Comparison of ENCODE assay signal across 23 mouse cellular contexts in the genomic region with DNA sequence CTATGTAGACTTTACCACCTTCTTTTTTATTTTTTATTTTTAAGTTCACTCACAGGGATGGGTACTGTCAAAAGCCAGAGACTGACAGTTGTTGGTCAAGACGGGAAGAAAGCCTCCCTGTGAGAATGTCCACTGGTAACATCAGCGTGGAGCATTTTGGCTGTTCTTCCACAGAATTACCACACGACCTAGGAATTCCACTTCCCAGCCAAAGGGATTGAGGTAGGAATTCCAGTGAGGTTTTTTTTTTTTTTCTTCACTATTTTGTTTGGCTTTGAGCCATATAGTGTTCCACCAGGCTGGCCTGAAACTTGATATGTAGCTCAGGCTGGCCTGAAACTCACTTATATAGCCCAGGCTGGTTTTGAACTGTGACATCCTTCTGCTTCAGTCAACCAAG. TPM values are rescaled to one million over a fixed set of nuclear protein-coding genes. Genes with fewer than 3 reads are reported as not detected.
A peak's percentile ranks its signal among the peaks of the same experiment; 100 is the strongest.
DNase-seq lines count a peak whose midpoint lies in the region; ATAC-seq and TF ChIP-seq lines count a peak whose summit lies in the region.
"Had no signal": no experiment of that assay in that cellular context is flagged by ENCODE, and none has a peak within 500 bp of the region (broad histone marks: within the 10 kb centered on the region; RNA-seq: fewer than 3 reads in every experiment).

No protein-coding gene starts in this region.

- no peaks in the 10 kb centered on the region for H3K9me3 ChIP-seq in heart, embryonic 16.5 days (replicated peaks; ENCODE audit: control insufficient read depth, low read length)
- H3K9me3 ChIP-seq: megakaryocyte, embryonic 14.5 days; neural tube, embryonic 15.5 days had no signal

- H3K4me2 ChIP-seq in heart, embryonic 16.5 days (ENCODE audit: low read depth, low read length) = no peak overlapping the region
- H3K4me2 ChIP-seq: liver, embryonic 11.5 days; neural tube, embryonic 15.5 days had no signal

- ATAC-seq in heart, embryonic 16.5 days (replicated peaks; ENCODE audit: extremely low read depth, insufficient read depth, low FRiP score) = no peak
- ATAC-seq: activated CD4-positive, CD25-positive, alpha-beta regulatory T cell, adult 4 months; hindbrain, embryonic 16.5 days had no signal

- peaks cover 2% of the 10 kb centered on the region; the same call in 1 of the 2 replicates for H3K4me1 ChIP-seq in lung, adult 2 months (ENCODE audit: control insufficient read depth, insufficient read depth, low read length)
- peaks cover 13% of the 10 kb centered on the region for H3K4me1 ChIP-seq in heart, embryonic 16.5 days (ENCODE audit: control insufficient read depth, insufficient read depth, low read length)

- intact Hi-C loops in gastrocnemius, adult 2 months (cut with DNase I) = no loop called here

- no peak for TF ChIP-seq CTCF in gastrocnemius, adult 2 months (IDR thresholded peaks at IDR 0.05)
- TF ChIP-seq CTCF in lung, adult 2 months (IDR thresholded peaks at IDR 0.05; ENCODE audit: insufficient read depth, low read length) = no peak

- peak; percentile 36 for DNase-seq in gastrocnemius, adult 2 months
- no peak for DNase-seq in gastrocnemius, postnatal 25 days
- DNase-seq in lung, adult 18-20 months = peak; percentile 24 to 50
- DNase-seq in lung, adult 2 months = no peak
- DNase-seq in lung, postnatal 36 days = peak; percentile 56
- no peak for DNase-seq in embryo, embryonic 10 days (ENCODE audit: low spot score)
- no peak for DNase-seq in embryo, embryonic 10.5 days (ENCODE audit: low spot score)
- DNase-seq: B cell, adult 2 months; cerebellum, adult 2 months; embryo, embryonic 11 days; right cerebral cortex, adult 18-20 months had no signal

- no peaks in the 10 kb centered on the region for H3K27me3 ChIP-seq in heart, embryonic 16.5 days (ENCODE audit: control insufficient read depth, insufficient read depth, low read length)
- H3K27me3 ChIP-seq: megakaryocyte, embryonic 14.5 days; neural tube, embryonic 15.5 days had no signal

- no peak overlapping the region for H3K9ac ChIP-seq in heart, embryonic 16.5 days (ENCODE audit: low read length)
- H3K9ac ChIP-seq: neural tube, embryonic 15.5 days had no signal

- no peaks in the 10 kb centered on the region for H3K36me3 ChIP-seq in heart, embryonic 16.5 days (ENCODE audit: control insufficient read depth, insufficient read depth)
- H3K36me3 ChIP-seq: neural tube, embryonic 15.5 days had no signal

- H3K4me3 ChIP-seq in gastrocnemius, adult 2 months = no peak overlapping the region
- H3K4me3 ChIP-seq in lung, adult 2 months (replicated peaks; ENCODE audit: extremely low read depth, low read depth, low read length) = no peak overlapping the region
- H3K4me3 ChIP-seq in heart, embryonic 16.5 days (ENCODE audit: low read length) = no peak overlapping the region
- H3K4me3 ChIP-seq: megakaryocyte, embryonic 14.5 days; neural tube, embryonic 15.5 days had no signal

- TF ChIP-seq POLR2A in lung, adult 2 months (IDR thresholded peaks at IDR 0.05; ENCODE audit: borderline replicate concordance, extremely low read depth, low read depth, low read length) = no peak

- 34% methylated on average over 3 of the region's 3 CpGs for WGBS in lung, adult 2 months
- WGBS in heart, embryonic 16.5 days = 23% methylated on average over 3 of the region's 3 CpGs

- H3K27ac ChIP-seq in gastrocnemius, adult 2 months = peak overlapping the region; percentile 28; the same call in 1 of the 2 replicates
- peak overlapping the region; percentile 32 for H3K27ac ChIP-seq in heart, embryonic 16.5 days (ENCODE audit: low read length)
- H3K27ac ChIP-seq: neural tube, embryonic 15.5 days had no signal

RNA-seq across cellular contexts. Expression of gene Rbp7, which starts 12.3 kb away (rescaled TPM):
- total RNA-seq in gastrocnemius, adult 2 months (2021) = 10 to 100 TPM in 1 of 2 experiments, 1 to 10 TPM in 1; 7.9 to 21.0 TPM
- 10 to 100 TPM; 17.5 to 23.0 TPM for total RNA-seq in gastrocnemius, postnatal 25 days (2021)
- 2.1 and 2.2 TPM in 2 replicates for polyA plus RNA-seq in lung, adult 2 months (2012; rRNA removed)
- 13.0 and 14.6 TPM in 2 replicates for polyA plus RNA-seq in heart, embryonic 16.5 days (2015; fragmentation: Nextera tagmentation; extraction: Ambion mirVana)
- total RNA-seq: layer of hippocampus, adult 8-10 months; left cerebral cortex, adult 8-10 months; monocyte, adult 5-6 weeks had no signal
- polyA plus RNA-seq: activated CD4-positive, CD25-positive, alpha-beta regulatory T cell, adult 4 months; hindbrain, embryonic 16.5 days; liver, embryonic 11.5 days; neural tube, embryonic 15.5 days had no signal

RNA-seq across cellular contexts. Expression of gene Ube4b, which starts 15.9 kb away (rescaled TPM):
- total RNA-seq in gastrocnemius, adult 2 months (2021) = 10 to 100 TPM; 31.1 to 35.9 TPM
- total RNA-seq in gastrocnemius, postnatal 25 days (2021) = 10 to 100 TPM; 32.2 to 36.3 TPM
- polyA plus RNA-seq in lung, adult 2 months (2012; rRNA removed) = 51.0 and 53.3 TPM in 2 replicates
- polyA plus RNA-seq in heart, embryonic 16.5 days (2015; fragmentation: Nextera tagmentation; extraction: Ambion mirVana) = 29.9 and 32.5 TPM in 2 replicates

RNA-seq across cellular contexts. Expression of gene Tmem274, which starts 34.7 kb away (rescaled TPM):
- total RNA-seq in gastrocnemius, adult 2 months (2021) = not detected
- total RNA-seq in gastrocnemius, postnatal 25 days (2021) = not detected
- polyA plus RNA-seq in lung, adult 2 months (2012; rRNA removed) = not detected in 2 replicates
- polyA plus RNA-seq in heart, embryonic 16.5 days (2015; fragmentation: Nextera tagmentation; extraction: Ambion mirVana) = 0.34 and 0.41 TPM in 2 replicates
- total RNA-seq: ES-E14; layer of hippocampus, adult 8-10 months; left cerebral cortex, adult 8-10 months; monocyte, adult 5-6 weeks had no signal
- polyA plus RNA-seq: gonadal fat pad, adult 2 months; hindbrain, embryonic 16.5 days; liver, embryonic 11.5 days; neural tube, embryonic 15.5 days; urinary bladder, adult 2 months had no signal

RNA-seq across cellular contexts. Expression of gene Nmnat1, which starts 42.6 kb away (rescaled TPM):
- 10 to 100 TPM; 30.0 to 32.7 TPM for total RNA-seq in gastrocnemius, adult 2 months (2021)
- total RNA-seq in gastrocnemius, postnatal 25 days (2021) = 10 to 100 TPM; 22.8 to 23.4 TPM
- polyA plus RNA-seq in lung, adult 2 months (2012; rRNA removed) = 4.1 and 4.5 TPM in 2 replicates
- polyA plus RNA-seq in heart, embryonic 16.5 days (2015; fragmentation: Nextera tagmentation; extraction: Ambion mirVana) = 13.5 and 15.8 TPM in 2 replicates

RNA-seq across cellular contexts. Expression of gene Lzic, which starts 42.6 kb away (rescaled TPM):
- 10 to 100 TPM; 13.1 to 16.1 TPM for total RNA-seq in gastrocnemius, adult 2 months (2021)
- 10 to 100 TPM; 12.5 to 13.0 TPM for total RNA-seq in gastrocnemius, postnatal 25 days (2021)
- polyA plus RNA-seq in lung, adult 2 months (2012; rRNA removed) = 9.6 and 11.6 TPM in 2 replicates
- 32.0 and 39.3 TPM in 2 replicates for polyA plus RNA-seq in heart, embryonic 16.5 days (2015; fragmentation: Nextera tagmentation; extraction: Ambion mirVana)

Comparison
In these comparisons a context has a peak if more than half of its experiments do, and no peak if none do; other contexts are left out.
1. DNase-seq: peak in gastrocnemius, adult 2 months (single experiment), lung, adult 18-20 months (2 of 2) and lung, postnatal 36 days (single experiment); none in gastrocnemius, postnatal 25 days (single experiment), lung, adult 2 months (single experiment), embryo, embryonic 10 days (single experiment) and embryo, embryonic 10.5 days (single experiment).